Mouse (Mus musculus) ES-E14 (cell line): ENCODE data around the gene Siglec1. TPM values are rescaled to one million over a fixed set of nuclear protein-coding genes. Genes with fewer than 3 reads are reported as not detected.

Experiments used
- DNase-seq: peaks from one replicate; pipeline ENCODE4 v3.0.0-alpha.2; 2013; ENCODE audit warnings: low read depth, low spot score
- H3K27ac ChIP-seq: 2 replicates; pipeline ENCODE4 v1.5.1; 2012; ENCODE audit warnings: low read depth, mild to moderate bottlenecking, low read length, moderate library complexity, mixed read lengths; ENCODE audit not compliant: poor library complexity, insufficient read depth, severe bottlenecking
- H3K36me3 ChIP-seq: 2 replicates; pipeline ENCODE4 v1.6.1; 2012; ENCODE audit warnings: mild to moderate bottlenecking, low read length, moderate library complexity, mixed read lengths; ENCODE audit not compliant: control insufficient read depth, poor library complexity, insufficient read depth, severe bottlenecking
- H3K4me1 ChIP-seq, 2 experiments: fragments of 150-350 bp in 1 of 2; sonication (generic) in 1 of 2; 2 replicates each; pipeline ENCODE4 v1.6.1; 2012; ENCODE audit warnings: low read length in 2 of 2, mild to moderate bottlenecking in 1 of 2, mixed read lengths in 1 of 2; ENCODE audit not compliant: control insufficient read depth in 2 of 2, insufficient read depth in 2 of 2, poor library complexity in 1 of 2
- H3K4me3 ChIP-seq, 2 experiments: fragments of 150-350 bp in 1 of 2; sonication (generic) in 1 of 2; 2 replicates each; pipeline ENCODE4 v1.5.1; 2012; ENCODE audit warnings: low read length in 2 of 2, low read depth in 1 of 2, mild to moderate bottlenecking in 1 of 2, mixed read lengths in 1 of 2; ENCODE audit not compliant: insufficient read depth in 1 of 2, poor library complexity in 1 of 2, severe bottlenecking in 1 of 2
- H3K9ac ChIP-seq: 2 replicates; pipeline ENCODE4 v1.6.1; 2012; ENCODE audit warnings: low read depth, mild to moderate bottlenecking, low read length, mixed read lengths; ENCODE audit not compliant: poor library complexity, insufficient read depth, severe bottlenecking
- H3K9me3 ChIP-seq: fragments of 150-350 bp; sonication (generic); 2 replicates; pipeline ENCODE4 v1.6.1; 2012; ENCODE audit warnings: low read depth, mild to moderate bottlenecking, low read length; ENCODE audit not compliant: control insufficient read depth, insufficient read depth
- CHD2 ChIP-seq: IDR thresholded peaks from 2 replicates; pipeline ENCODE4 v1.6.1; 2014; ENCODE audit warnings: mild to moderate bottlenecking, low read depth, low read length, inconsistent platforms
- HCFC1 ChIP-seq: IDR thresholded peaks from 2 replicates; pipeline ENCODE4 v1.6.1; 2012; ENCODE audit warnings: low read length, inconsistent platforms, borderline replicate concordance; ENCODE audit not compliant: insufficient read depth
- MAFK ChIP-seq: IDR thresholded peaks from 2 replicates; pipeline ENCODE4 v1.6.1; 2014; ENCODE audit warnings: mild to moderate bottlenecking, low read depth, low read length, inconsistent platforms; ENCODE audit not compliant: insufficient read depth
- ZC3H11A ChIP-seq: IDR thresholded peaks from 2 replicates; pipeline ENCODE4 v1.6.1; 2012; ENCODE audit warnings: low read depth, mild to moderate bottlenecking, inconsistent platforms, low read length, borderline replicate concordance
- ZNF384 ChIP-seq: IDR thresholded peaks from 2 replicates; pipeline ENCODE4 v1.6.1; 2012; ENCODE audit warnings: low read depth, low read length, inconsistent platforms
- in situ Hi-C, 2 experiments: fragments of 600-800 bp; cut with MboI; formaldehyde crosslinking; loops; one replicate each; pipeline ENCODE4 v1.15.1; 2025; ENCODE audit warnings: low sequenced_read_pairs in 2 of 2, inconsistent platforms in 1 of 2; ENCODE audit not compliant: unreplicated experiment in 2 of 2
- total RNA-seq: library from RNA; depleted of rRNA; stranded (reverse); fragments of 300-350 nt; gene quantifications from 2 replicates; pipeline ENCODE4 v1.2.3, GENCODE M21; 2012

Siglec1 gene
- total RNA-seq, 1 experiment, result 0.27 TPM

DNA sequence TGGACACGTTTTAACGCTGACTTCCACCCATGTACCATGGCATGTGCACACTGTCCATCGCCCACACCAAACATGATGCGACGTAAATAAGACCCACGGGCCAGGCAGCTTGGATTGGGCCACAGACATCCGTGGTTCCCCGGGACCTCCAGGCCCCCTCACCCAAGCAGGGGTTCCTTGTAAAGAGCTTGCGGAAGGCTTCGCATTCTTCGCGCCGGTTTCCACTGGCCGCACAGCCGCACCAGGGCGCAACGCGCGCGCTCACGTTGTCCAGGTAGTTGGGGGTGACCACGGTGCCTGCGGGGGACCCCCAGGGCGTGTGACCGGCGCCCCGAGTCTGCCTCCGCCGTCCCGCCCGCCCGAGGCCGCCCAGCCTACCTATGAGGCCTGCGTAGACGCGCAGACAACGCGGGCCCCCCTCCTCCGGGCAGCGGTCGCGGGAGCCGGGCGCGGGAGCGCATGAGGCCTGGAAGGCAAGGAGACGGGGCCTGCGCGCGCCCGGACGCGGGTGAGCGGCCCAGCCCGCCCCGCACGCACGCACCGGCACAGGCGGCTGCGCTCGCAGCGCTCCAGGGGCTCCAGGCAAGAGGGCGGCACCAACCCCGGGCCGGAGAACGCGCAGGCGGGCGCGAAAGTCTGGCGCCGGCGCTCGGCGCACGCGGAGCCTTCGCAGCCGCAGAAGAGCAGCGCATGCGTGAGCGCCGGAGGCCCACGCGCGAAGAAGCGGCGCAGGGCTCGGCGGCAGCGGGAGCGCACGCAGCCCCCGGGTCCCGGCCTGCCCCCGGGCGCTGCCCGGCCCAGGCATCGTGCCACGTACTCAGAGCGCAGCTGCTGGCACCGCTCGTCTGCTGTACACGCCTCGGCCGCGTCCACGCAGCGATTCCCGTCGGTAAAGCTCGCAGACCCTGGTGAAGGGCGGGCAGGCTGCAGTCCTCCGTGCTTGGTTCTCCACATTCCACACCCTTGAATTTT lies 45.4 kb downstream of the Siglec1 start:
- Histone ChIP-seq H3K4me1 (peaks cover 0 to 2% of the 10 kb centered on the region in 2 experiments; a peak in 1 of 4 replicates), H3K9me3 (no peaks in the 10 kb centered on the region), H3K36me3 (no peaks in the 10 kb centered on the region), H3K9ac (peak overlapping the region; percentile 64), H3K27ac (no peak overlapping the region), H3K4me3 (peak overlapping the region; percentile 60 to 65)
- in situ Hi-C loops, result no loop called here
- no peak for DNase-seq
- TF ChIP-seq HCFC1, result no peak
- TF ChIP-seq MAFK, result no peak
- no peak for TF ChIP-seq ZC3H11A
- TF ChIP-seq CHD2, result no peak
- TF ChIP-seq ZNF384, result no peak

DNA sequence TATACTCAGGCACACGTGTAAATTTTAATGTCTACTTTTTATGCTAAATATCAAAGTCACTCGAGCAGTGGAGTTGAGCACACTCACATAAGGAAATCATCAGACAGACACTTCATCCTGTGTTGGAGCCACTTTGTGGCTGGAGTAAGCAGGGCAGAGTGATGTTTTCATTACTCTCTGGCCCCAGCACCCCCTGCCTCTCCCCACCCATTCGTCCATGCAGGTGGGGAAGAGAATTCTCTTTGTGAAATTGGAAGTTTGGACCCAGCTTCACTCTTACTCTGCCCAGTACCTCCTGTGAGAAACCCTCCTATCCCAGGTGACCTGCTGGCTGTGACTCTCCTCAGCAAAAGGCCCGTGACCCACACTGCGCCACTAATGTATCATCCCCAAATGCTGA lies 47.9 kb downstream of the Siglec1 start:
- TF ChIP-seq ZC3H11A (no peak), HCFC1 (no peak), MAFK (no peak), CHD2 (no peak), ZNF384 (no peak)
- H3K27ac ChIP-seq, result no peak overlapping the region
- in situ Hi-C loops, result no loop called here
- DNase-seq, result no peak
- no peaks in the 10 kb centered on the region for H3K9me3 ChIP-seq
- H3K4me3 ChIP-seq, result no peak overlapping the region
- H3K36me3 ChIP-seq, result no peaks in the 10 kb centered on the region
- peaks cover 0 to 2% of the 10 kb centered on the region in 2 experiments; a peak in 1 of 4 replicates for H3K4me1 ChIP-seq
- H3K9ac ChIP-seq, result no peak overlapping the region

DNA sequence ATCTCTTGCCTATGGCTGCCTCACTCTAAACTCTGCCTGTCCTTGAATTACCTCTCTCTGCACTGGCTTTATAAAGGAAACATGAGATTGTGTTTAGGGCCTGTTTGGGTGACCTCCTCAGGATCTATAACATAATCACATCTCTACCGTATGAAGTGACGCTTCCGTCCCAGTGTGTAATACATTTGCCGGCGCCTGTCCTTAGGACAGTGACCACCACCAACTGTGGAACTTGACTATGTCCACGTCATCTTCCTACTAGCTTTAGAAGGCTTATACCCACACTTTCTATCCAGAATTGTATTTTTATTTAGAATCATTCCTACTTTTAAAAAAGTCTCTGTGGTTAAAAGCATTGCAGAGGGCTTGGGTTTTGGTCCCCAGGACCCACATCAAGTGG lies 48.4 kb downstream of the Siglec1 start:
- H3K27ac ChIP-seq, result no peak overlapping the region
- no peak overlapping the region for H3K9ac ChIP-seq
- TF ChIP-seq HCFC1 (no peak), CHD2 (no peak), ZNF384 (no peak), ZC3H11A (no peak), MAFK (no peak)
- no peaks in the 10 kb centered on the region for H3K36me3 ChIP-seq
- no peaks in the 10 kb centered on the region for H3K9me3 ChIP-seq
- no peak for DNase-seq
- H3K4me1 ChIP-seq, result peaks cover 0 to 2% of the 10 kb centered on the region in 2 experiments; a peak in 1 of 4 replicates
- in situ Hi-C loops, result no loop called here
- H3K4me3 ChIP-seq, result no peak overlapping the region

DNA sequence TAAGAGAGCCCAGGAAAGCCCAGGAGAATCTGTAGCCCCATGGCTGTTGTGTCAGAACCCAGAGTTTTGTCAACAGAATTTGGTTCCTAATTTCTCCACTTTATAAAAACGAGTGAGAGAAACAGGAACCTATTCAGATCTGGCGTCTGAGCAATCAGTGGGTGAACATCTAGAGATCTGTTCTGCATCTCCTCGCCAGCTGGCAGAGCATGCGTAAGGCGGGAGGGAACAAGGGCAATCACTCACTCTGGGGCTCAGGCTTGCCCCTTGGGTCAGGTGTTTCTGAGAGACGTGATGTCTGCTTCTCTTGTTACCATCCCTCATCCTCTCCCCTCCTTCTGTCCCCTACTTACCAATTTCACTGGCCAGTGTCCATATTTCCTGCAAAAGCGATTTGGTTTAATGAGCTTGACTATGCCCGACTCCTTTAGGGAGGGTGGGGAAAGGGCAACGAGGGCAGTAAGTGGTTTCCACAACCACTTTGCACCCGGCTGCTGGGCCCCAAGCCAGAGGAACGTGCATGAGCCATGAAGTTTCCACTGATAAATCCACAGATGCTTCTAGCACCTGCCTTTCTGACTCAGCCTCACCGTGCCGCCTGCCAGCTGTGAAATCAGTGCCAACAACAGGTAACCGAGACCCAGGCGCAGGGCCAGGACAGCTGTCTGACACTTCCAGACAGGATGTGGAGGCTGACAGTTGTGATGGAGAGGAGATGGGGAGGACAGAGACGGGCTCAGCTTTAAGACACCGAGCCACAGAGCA lies 49.2 kb downstream of the Siglec1 start:
- DNase-seq, result no peak
- H3K9ac ChIP-seq, result no peak overlapping the region
- H3K9me3 ChIP-seq, result no peaks in the 10 kb centered on the region
- TF ChIP-seq MAFK (no peak), ZC3H11A (no peak), ZNF384 (no peak), CHD2 (no peak), HCFC1 (no peak)
- peaks cover 0 to 2% of the 10 kb centered on the region in 2 experiments; a peak in 1 of 4 replicates for H3K4me1 ChIP-seq
- H3K27ac ChIP-seq, result no peak overlapping the region
- no peaks in the 10 kb centered on the region for H3K36me3 ChIP-seq
- in situ Hi-C loops, result no loop called here
- H3K4me3 ChIP-seq, result no peak overlapping the region
